Mouse (Mus musculus) testis, adult 2 months (tissue): Measurements from ENCODE around the gene Elovl5.

Source experiments
- CTCF ChIP-seq: fragments of 200-500 bp; IDR thresholded peaks from 2 replicates; pipeline ENCODE4 v1.5.1; 2012; ENCODE audit warnings: low read depth, mild to moderate bottlenecking, inconsistent platforms, low read length, moderate library complexity; ENCODE audit not compliant: control insufficient read depth, insufficient read depth, insufficient replicate concordance
- POLR2A ChIP-seq: fragments of 200-500 bp; IDR thresholded peaks from 2 replicates; pipeline ENCODE4 v1.6.1; 2012; ENCODE audit warnings: low read depth, mild to moderate bottlenecking, inconsistent platforms, low read length, moderate library complexity; ENCODE audit not compliant: control insufficient read depth

DNA sequence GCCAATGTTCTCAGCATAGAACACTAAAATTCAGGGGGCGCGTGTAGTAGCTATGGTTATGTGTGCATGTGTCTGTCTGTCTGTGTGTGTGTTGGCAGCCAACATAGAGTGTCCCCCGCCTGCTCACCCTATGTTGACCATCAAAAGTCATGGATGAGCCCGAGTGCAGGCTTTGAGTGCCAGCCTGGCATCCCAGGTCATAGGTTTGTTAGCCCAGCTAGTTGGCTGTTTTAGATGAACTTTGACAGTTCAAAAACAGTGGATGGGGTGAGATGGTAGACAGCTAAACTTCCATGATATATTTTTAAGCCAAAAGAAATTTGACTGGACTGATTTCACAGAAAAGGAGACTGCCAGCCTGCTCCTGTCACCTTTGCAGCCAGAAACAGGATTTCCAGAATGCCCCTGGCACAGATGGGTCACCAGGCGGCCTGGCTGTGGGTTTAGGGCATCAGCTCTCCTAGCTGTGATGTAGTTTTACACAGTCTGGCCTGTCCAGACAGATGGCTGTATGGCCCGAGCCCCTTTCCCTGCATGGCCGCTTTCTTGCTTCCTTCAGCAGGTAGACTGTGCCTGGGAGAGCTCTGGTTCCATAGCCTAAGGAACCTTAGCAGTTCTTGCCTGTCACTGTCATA, 33.8 kb downstream of the Elovl5 start:
- no peak for TF ChIP-seq CTCF
- no peak for TF ChIP-seq POLR2A
